Mouse (Mus musculus) spleen, adult 10 weeks (tissue): Measurements from ENCODE around the gene Fut7. TPM values are rescaled to one million over a fixed set of nuclear protein-coding genes. Genes with fewer than 3 reads are reported as not detected.

Experiments used
- polyA plus RNA-seq: library from polyadenylated mRNA; stranded (reverse); fragments of 350-450 nt; fragmentation: Illumina TruSeq; extraction: RNeasy Lipid Tissue Mini Kit (QIAGEN cat#74804); gene quantifications from one replicate; pipeline ENCODE4 v1.2.3, GENCODE M21; 2015; ENCODE audit warnings: low replicate concordance; ENCODE audit not compliant: insufficient read depth

Fut7 gene
- 1.4 TPM for polyA plus RNA-seq

DNA sequence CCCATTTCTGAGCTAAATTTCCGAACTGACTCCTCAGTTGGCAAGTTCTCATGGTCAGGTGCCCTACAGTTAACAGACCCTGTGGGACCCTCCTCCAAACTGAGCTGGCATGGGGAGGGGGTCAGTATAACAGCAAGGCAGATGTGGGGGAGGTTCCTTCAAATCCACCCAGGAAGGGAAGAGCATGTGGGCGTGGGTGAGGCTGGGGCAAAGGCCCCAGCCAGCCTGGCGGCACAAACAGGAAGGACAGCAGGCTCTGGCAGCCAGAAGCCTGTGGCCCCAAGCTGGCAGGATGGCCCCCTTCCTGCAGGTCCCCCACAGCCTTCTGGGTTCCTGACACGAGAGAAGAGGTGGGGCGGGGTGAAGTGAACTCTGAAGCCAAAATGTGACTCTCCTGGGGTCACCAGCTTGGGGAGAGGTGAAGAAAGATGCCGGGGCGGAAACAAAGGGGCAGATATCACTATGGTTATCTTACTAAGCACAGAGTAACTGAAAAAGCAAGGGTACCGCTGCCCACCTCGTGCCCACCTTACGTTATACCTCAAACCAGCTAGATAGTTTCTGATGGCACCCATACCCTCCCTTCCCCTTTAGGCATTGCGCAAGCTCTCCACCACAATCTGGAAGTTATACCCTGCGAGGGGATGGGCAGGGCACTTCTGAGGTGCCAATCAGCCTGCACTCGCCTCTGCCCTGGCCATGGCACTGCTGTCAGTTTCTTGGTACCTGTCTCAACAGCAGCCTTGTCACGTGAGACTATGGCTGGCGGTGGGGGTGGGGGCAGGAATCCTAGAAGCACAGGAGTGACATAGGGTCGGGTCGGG is at the start of gene Fut7:
TSS of gene Fut7 (plus strand) at position 681 of the 824 bp plus-strand sequence.

DNA sequence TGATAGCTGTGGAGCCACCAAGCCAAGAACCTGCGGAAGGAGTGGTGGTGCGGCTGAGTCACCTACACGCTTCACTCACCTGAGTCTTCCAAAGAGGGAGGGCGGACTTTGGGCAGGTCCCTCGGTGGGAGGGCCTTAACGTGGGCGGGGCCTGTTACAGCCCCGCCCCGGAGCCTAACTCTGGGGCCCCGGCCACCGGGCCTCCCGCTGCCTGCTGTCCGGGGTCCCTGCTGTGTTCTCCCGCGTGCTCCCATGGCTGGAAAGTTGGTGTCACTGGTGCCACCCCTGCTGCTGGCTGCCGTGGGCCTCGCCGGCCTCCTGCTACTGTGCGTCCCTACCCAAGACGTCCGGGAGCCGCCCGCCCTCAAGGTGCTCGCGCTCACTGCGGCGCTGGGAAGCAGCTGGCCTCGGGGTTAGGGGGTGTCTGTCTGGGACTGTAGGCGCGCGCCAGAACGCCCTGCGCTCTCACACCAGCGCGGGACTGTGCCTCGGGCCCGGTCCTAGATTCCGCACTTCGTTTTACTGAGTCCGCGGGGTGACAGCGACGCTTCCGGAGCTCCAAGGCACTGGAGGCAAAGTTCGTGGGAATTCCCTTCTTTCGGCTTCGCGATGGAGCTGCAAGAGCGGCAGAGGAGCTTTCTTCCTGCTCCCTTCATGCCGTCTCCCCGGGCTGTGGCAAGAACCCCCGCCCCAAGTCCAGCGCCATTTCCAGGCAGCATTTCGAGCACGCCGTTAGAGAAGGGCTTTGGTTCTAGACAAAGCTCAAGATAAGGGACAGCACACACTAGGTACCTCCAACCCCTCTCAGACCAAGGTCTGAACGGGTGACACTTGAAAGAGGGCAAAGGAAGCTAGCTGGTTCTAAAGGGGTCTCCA is 27.1 kb upstream of the Fut7 start, which contains the start of gene Entpd2:
TSS of gene Entpd2 (plus strand) at position 154 of the 876 bp plus-strand sequence.

DNA sequence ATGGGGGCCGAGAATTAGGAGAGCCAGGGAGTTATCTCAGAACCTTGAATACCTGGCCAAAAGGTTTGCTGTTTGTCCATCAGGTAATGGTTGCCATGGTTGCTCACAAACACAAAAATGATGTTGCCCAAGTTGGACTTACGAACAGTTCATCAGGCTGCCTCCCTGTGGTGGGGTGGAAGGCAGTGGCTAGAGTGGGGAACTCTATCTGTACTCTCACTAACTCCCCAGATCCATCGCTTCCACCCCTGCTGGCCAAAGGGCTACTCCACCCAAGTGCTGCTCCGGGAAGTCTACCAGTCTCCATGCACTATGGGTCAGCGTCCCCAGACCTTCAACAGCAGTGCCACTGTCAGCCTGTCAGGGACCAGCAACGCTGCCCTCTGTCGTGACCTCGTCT is 24.0 kb upstream of the Fut7 start, which contains the start of gene Npdc1:
TSS of gene Npdc1 (plus strand) at position 301 of the 400 bp plus-strand sequence.

DNA sequence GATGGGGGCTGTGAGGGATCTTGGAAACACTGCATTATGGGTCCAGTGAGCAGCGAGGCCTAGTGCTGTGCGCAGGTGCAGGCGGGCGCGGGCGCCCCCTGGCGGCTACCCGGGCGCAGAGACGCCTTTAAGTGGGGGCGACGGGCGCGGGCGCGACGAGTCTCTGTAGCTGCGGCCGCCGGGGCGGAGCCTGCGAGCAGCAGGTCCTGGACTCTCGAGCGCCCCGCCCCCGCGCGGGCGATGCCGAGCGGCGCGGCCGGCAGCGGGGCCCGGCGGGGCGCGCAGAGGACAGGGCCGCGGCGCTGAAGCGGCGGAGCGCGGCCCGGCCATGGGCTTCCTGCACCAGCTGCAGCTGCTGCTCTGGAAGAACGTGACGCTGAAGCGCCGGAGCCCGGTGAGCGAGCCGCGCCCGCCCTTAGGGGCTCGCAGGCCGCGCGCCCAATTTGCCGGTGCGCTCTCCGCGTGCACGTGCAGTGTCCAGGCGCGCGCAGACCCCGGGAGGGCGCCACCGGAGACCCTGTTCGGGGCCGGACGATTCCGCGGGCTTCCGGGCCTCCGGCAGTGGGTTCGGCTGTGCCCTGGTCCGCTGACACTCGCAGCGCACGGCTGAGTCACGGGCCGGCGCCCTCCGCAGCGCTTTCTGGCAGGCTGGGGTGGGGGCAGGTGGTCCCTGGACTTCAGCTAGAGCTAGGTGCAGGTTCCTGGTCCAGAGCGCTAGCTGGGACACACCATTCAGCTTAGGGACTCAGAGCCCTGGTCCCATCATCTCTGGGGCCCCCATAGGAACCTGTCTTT is 5.6 kb downstream of the Fut7 start, which contains the start of gene Abca2:
TSS of gene Abca2 (plus strand) at position 262 of the 795 bp plus-strand sequence.

DNA sequence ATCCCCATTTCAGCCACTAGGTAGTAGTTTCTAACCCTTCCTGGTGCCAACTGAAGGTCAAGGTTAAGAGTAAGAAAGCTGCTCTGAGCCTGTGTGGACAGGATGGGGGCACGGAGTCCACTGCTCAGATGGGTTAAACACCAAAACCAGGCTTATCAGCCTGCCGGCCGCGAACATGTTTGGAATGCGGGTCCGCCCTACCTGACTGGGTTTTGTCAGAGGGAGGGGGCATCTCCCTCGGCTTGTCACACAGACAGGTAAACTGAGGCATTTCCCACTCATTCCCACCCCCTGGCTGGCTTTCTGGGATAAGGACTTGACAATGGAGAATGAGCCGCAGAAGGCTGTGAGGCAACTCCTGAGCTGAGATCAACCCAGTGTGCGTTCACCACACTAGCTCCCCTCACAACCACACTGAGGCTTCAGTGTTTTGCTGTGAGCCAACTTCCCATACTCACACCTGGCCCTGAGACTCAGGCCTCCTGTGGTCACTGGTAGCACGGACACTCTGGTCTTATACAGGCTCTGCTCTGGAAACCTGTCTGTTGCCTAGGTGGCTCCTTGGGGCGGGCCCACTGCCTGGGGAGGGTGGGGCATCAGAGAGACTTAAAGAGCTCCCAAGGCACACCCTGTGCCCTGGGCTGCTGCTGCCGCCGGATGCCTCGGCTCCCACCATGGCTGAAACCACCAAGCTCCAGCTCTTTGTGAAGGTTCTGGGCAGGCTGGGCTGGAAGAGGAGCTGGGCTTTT is 33.3 kb downstream of the Fut7 start, which contains the start of gene Clic3:
TSS of gene Clic3 (plus strand) at position 634 of the 749 bp plus-strand sequence.

DNA sequence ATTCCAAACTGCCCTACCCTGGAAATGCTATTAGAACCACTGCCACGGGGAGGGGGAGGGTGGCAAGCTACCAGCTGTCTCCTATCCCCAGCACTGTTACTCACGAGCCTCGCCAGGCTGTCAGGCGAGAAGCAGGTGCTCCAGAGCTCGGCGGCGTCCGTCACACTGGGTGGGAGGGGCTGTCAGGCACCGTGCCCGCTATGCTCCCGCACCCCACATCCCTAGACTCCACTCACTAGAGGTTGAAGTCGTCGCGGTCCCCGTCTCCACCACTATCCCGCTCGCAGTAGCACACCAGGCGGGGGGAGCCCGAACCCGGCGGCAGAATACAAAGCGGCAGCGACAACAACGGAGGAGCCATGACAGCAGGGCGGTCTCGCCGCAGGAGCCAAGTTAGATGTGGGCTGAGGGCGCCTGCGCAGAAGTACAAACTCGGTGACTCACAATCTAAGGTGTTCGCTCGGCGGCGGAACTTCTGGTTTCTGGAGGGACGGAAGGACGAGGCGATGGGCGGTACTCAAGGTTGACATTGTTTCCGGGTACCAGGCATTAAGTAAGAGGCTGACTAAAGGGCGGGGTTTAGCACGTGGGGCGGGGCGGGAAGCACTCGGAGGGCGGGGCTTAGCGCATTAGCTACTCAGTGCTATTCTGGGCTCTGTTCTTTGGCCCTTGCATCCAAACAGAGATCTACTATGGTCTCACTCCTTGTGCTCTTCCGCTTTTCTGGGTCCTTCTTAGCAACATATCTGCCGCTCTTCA is 37.7 kb downstream of the Fut7 start, which contains the start of gene Paxx:
TSS of gene Paxx (minus strand) at position 544 of the 759 bp plus-strand sequence.

DNA sequence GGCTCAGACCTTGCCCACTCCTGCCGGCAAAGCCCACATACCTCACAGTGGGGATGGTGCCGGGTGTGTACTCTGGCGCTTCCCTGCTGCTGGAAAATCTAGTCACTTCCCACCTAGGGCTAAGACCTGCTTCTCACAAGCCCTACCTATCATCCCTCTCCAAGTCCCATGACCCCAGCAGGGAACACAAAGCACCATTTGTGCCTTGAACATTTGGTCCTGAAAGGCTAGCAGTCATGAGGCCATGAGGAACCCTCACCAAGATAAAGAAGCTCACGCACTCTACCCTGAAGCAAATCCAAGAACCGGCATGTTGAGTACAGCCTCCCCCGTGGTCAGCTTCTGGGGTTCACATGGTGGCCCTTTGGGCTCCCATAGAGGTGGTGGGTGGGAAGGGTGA is 46.9 kb downstream of the Fut7 start, which contains the start of gene Ptgds:
TSS of gene Ptgds (minus strand) at position 78 of the 400 bp plus-strand sequence.

Other genes starting within 250 kb of the Fut7 start
- gene Nrarp, start 242.5 kb upstream of the Fut7 start, polyA plus RNA-seq, result 4.6 TPM
- 31.7 TPM for gene Tor4a, start 226.4 kb upstream of the Fut7 start, polyA plus RNA-seq
- gene Nelfb, start 211.8 kb upstream of the Fut7 start, polyA plus RNA-seq, result 52.5 TPM
- gene Stpg3, start 208.6 kb upstream of the Fut7 start, polyA plus RNA-seq, result not detected
- gene Fam166a, start 204.5 kb upstream of the Fut7 start, polyA plus RNA-seq, result not detected
- 108 TPM for gene Tubb4b, start 198.6 kb upstream of the Fut7 start, polyA plus RNA-seq
- not detected for gene Slc34a3, start 188.9 kb upstream of the Fut7 start, polyA plus RNA-seq
- not detected for gene Rnf224, start 186.5 kb upstream of the Fut7 start, polyA plus RNA-seq
- gene Rnf208, start 181.0 kb upstream of the Fut7 start, polyA plus RNA-seq, result 0.18 TPM
- gene Cysrt1, start 180.8 kb upstream of the Fut7 start, polyA plus RNA-seq, result not detected
- 8.7 TPM for gene AL732309.1, start 176.4 kb upstream of the Fut7 start, polyA plus RNA-seq
- 3.6 TPM for gene Tmem203, start 167.8 kb upstream of the Fut7 start, polyA plus RNA-seq
- gene Tprn, start 160.6 kb upstream of the Fut7 start, polyA plus RNA-seq, result 5.7 TPM
- gene Ssna1, start 150.8 kb upstream of the Fut7 start, polyA plus RNA-seq, result 30.6 TPM
- 58.0 TPM for gene Anapc2, start 150.8 kb upstream of the Fut7 start, polyA plus RNA-seq
- not detected for gene Tmem210, start 135.1 kb upstream of the Fut7 start, polyA plus RNA-seq
- gene Lrrc26, start 133.4 kb upstream of the Fut7 start, polyA plus RNA-seq, result not detected
- gene Grin1, start 104.1 kb upstream of the Fut7 start, polyA plus RNA-seq, result not detected
- 62.7 TPM for gene Man1b1, start 90.9 kb upstream of the Fut7 start, polyA plus RNA-seq
- 30.6 TPM for gene Dpp7, start 66.9 kb upstream of the Fut7 start, polyA plus RNA-seq
- gene Uap1l1, start 57.6 kb upstream of the Fut7 start, polyA plus RNA-seq, result 14.4 TPM
- 0.75 TPM for gene Sapcd2, start 50.9 kb upstream of the Fut7 start, polyA plus RNA-seq
- 1.2 TPM for gene Entpd2, start 27.4 kb upstream of the Fut7 start, polyA plus RNA-seq
- gene Npdc1, start 23.9 kb upstream of the Fut7 start, polyA plus RNA-seq, result 12.1 TPM
- 17.7 TPM for gene Abca2, start 5.4 kb downstream of the Fut7 start, polyA plus RNA-seq
- gene Clic3, start 33.6 kb downstream of the Fut7 start, polyA plus RNA-seq, result not detected
- gene Paxx, start 37.8 kb downstream of the Fut7 start, polyA plus RNA-seq, result 33.9 TPM
- gene Ptgds, start 46.8 kb downstream of the Fut7 start, polyA plus RNA-seq, result not detected
- gene Lcn12, start 70.6 kb downstream of the Fut7 start, polyA plus RNA-seq, result not detected
- gene Fbxw5, start 77.5 kb downstream of the Fut7 start, polyA plus RNA-seq, result 33.4 TPM
- gene C8g, start 78.5 kb downstream of the Fut7 start, polyA plus RNA-seq, result 0.72 TPM
- gene Traf2, start 123.7 kb downstream of the Fut7 start, polyA plus RNA-seq, result 24.0 TPM
- gene Edf1, start 134.6 kb downstream of the Fut7 start, polyA plus RNA-seq, result 41.3 TPM
- gene Mamdc4, start 151.6 kb downstream of the Fut7 start, polyA plus RNA-seq, result 0.43 TPM
- 21.0 TPM for gene Phpt1, start 152.0 kb downstream of the Fut7 start, polyA plus RNA-seq
- gene Ajm1, start 158.5 kb downstream of the Fut7 start, polyA plus RNA-seq, result 0.72 TPM
- gene Rabl6, start 185.3 kb downstream of the Fut7 start, polyA plus RNA-seq, result 59.4 TPM
- gene Ccdc183, start 194.4 kb downstream of the Fut7 start, polyA plus RNA-seq, result not detected
- 14.0 TPM for gene Tmem141, start 198.7 kb downstream of the Fut7 start, polyA plus RNA-seq
- 205 TPM for gene Fcna, start 204.8 kb downstream of the Fut7 start, polyA plus RNA-seq
- gene Lcn8, start 229.9 kb downstream of the Fut7 start, polyA plus RNA-seq, result not detected
- not detected for gene Lcn5, start 234.7 kb downstream of the Fut7 start, polyA plus RNA-seq